Mouse (Mus musculus) forebrain, embryonic 14.5 days (tissue): ENCODE measurements around the gene Aff4. TPM values are rescaled to one million over a fixed set of nuclear protein-coding genes. Genes with fewer than 3 reads are reported as not detected.

ENCODE experiments used
- ATAC-seq: fragments of 200-750 bp; cut with Nextera tagmentation; 2 replicates; pipeline ENCODE4 v1.8.0; 2017; ENCODE audit warnings: mild to moderate bottlenecking, moderate library complexity
- DNase-seq: peaks from one replicate; pipeline ENCODE4 v3.0.0-alpha.2; 2015; ENCODE audit warnings: low spot score
- H3K27ac ChIP-seq: fragments of 300-500 bp; sonication (generic); 2 replicates; pipeline ENCODE4 v1.5.1; 2014; ENCODE audit warnings: low read depth, mild to moderate bottlenecking, control low read depth, low read length, moderate library complexity
- H3K27me3 ChIP-seq: fragments of 300-500 bp; sonication (generic); replicated peaks from 2 replicates; pipeline ENCODE4 v1.6.1; 2014; ENCODE audit warnings: low read length, control low read depth, mixed read lengths; ENCODE audit not compliant: control insufficient read depth, insufficient read depth
- H3K36me3 ChIP-seq: fragments of 300-500 bp; sonication (generic); 2 replicates; pipeline ENCODE4 v1.6.1; 2014; ENCODE audit warnings: low read length, control low read depth; ENCODE audit not compliant: control insufficient read depth, insufficient read depth
- H3K4me1 ChIP-seq: fragments of 300-500 bp; sonication (generic); 2 replicates; pipeline ENCODE4 v1.6.1; 2014; ENCODE audit warnings: antibody characterized with exemption, low read length, control low read depth; ENCODE audit not compliant: control insufficient read depth, insufficient read depth
- H3K4me2 ChIP-seq: fragments of 300-500 bp; sonication (generic); 2 replicates; pipeline ENCODE4 v1.6.1; 2014; ENCODE audit warnings: mild to moderate bottlenecking, control low read depth, low read length
- H3K4me3 ChIP-seq: fragments of 300-500 bp; sonication (generic); 2 replicates; pipeline ENCODE4 v1.5.1; 2014; ENCODE audit warnings: low read depth, low read length, control low read depth
- H3K9ac ChIP-seq: fragments of 300-500 bp; sonication (generic); 2 replicates; pipeline ENCODE4 v1.6.1; 2014; ENCODE audit warnings: mild to moderate bottlenecking, low read length, control low read depth, moderate library complexity
- H3K9me3 ChIP-seq: fragments of 300-500 bp; sonication (generic); replicated peaks from 2 replicates; pipeline ENCODE4 v1.6.1; 2016; ENCODE audit warnings: low read length, control low read depth, mixed read lengths; ENCODE audit not compliant: control insufficient read depth
- WGBS: fragments of 180-500 bp; shearing (Covaris S2); extraction: QIAGEN DNeasy Blood & Tissue Kit; methylation state at CpG from one replicate; pipeline ENCODE4 v1.1.7; 2014; 5-methylcytosine and 5-hydroxymethylcytosine counted together
- polyA plus RNA-seq: library from polyadenylated mRNA; unstranded; fragments of >200 nt; fragmentation: Nextera tagmentation; extraction: Ambion mirVana; gene quantifications from 2 replicates; pipeline ENCODE4 v1.2.1, GENCODE M21; 2014

Aff4 gene
- polyA plus RNA-seq, 1 experiment from 2014 or later, result 69.4 TPM

DNA sequence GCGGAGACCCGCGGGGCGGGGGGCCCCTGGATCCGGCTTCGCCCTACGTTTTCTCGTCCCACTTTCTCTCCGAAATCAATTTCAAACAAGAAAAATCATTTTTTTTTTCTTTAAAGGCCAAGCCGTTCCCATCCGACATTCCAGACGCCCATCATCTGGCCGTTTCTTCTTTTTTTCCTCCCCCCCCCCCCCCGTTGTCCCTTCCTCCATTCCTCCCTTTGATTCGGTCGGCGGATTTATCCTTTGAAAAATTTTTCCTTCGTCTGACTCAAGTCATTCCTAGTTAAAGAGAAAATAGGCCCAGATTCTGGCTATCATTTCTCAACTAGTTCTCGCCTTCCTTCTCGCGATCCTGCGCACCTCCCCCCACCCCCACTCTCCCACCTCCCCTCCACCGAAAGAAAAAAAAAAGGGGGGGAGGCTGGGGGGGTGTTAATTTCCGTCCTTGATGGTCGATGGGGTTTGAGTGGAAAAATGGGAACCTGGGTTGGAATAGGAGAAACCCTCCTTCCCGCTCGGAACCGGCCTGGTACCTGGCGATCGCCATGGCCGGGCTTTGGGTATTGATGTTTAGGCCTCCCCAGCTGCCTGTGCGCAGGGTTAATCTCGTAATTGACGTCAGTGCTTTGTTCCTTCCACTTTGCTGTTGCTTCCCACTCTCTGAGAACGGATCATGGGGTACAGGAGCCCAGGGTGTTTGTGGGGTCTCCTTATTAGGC lies 750 bp downstream of the Aff4 start:
- ATAC-seq, result peak; percentile 30
- DNase-seq, result peak; percentile 85
- peaks cover 3% of the 10 kb centered on the region; the same call in 1 of the 2 replicates for H3K4me1 ChIP-seq
- H3K27me3 ChIP-seq, result no peaks in the 10 kb centered on the region
- no peaks in the 10 kb centered on the region for H3K36me3 ChIP-seq
- WGBS, result under 1% methylated on average over 35 of the region's 35 CpGs
- no peaks in the 10 kb centered on the region for H3K9me3 ChIP-seq
- peak overlapping the region; percentile 77 for H3K4me2 ChIP-seq
- peak overlapping the region; percentile 97 for H3K4me3 ChIP-seq
- peak overlapping the region; percentile 98 for H3K9ac ChIP-seq
- peak overlapping the region; percentile 98 for H3K27ac ChIP-seq

DNA sequence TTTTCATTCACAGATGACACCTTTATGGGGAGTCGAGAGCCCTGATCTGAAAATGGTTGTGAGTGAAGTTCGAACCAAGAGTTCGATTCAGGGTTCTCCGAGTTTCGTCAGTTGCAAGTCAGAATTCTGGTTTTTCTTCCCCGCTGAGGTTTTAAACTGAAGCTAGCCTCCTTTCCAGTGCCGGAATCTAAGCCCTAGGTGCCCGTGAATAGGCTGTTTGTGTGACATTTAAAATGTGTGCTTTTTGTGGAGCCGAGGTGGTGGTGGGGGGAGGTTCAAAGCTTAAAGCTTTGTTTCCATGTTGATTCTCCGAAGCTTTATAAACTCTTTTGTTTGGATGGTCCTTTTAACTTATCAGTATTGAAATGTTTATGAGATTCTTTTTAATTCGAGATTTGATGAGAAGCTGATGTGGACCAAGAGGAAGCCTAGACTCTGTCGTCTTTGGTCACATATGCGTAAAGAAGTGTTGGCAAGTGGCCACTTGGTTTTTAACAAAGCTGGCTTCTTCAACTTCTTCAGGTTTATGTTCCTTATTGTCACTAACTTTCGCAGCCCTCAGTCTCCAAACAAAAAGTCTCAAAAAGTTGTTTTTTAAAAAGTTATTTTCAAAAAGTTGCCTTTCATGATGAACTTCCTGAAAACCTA lies 1.4 kb downstream of the Aff4 start:
- H3K9ac ChIP-seq, result peak overlapping the region; percentile 98
- H3K4me2 ChIP-seq, result peak overlapping the region; percentile 77
- H3K9me3 ChIP-seq, result no peaks in the 10 kb centered on the region
- under 1% methylated on average over 14 of the region's 14 CpGs for WGBS
- no peaks in the 10 kb centered on the region for H3K27me3 ChIP-seq
- peaks cover 3% of the 10 kb centered on the region; the same call in 1 of the 2 replicates for H3K4me1 ChIP-seq
- ATAC-seq (no peak), DNase-seq (peak; percentile 38)
- H3K4me3 ChIP-seq, result peak overlapping the region; percentile 97
- H3K36me3 ChIP-seq, result no peaks in the 10 kb centered on the region
- peak overlapping the region; percentile 98 for H3K27ac ChIP-seq

DNA sequence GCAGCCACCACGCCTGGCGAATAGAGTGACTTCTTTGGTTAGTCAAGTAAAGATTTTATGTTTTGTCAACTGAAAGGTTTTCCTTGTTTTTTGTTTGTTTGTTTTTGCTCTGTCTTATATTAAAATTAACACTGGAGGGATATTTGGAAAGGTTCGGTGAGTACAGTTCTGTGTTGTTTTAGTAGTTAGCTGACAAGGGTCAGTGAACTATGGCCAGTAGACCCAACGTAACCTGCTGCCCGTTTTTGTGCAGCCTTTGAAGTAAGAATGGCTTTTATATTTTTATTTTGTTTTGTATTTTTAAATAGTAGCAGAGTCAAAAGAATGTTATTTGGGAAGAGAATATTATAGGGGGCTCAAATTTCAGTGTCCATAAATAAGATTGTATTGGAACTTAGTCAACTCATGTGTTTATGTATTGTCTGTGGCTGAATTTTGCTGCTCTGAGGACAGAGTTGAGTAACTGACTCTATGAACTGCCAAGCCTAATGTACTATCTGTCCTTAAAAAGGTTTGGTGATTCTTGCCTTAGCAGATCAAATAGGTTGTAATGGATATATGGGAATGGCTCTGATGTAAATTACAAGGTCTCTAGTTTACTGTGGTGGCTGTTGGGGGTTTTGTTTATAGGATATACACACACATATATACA lies 8.0 kb downstream of the Aff4 start:
- no peak overlapping the region for H3K9ac ChIP-seq
- H3K27me3 ChIP-seq, result no peaks in the 10 kb centered on the region
- no peaks in the 10 kb centered on the region for H3K4me1 ChIP-seq
- H3K36me3 ChIP-seq, result no peaks in the 10 kb centered on the region
- ATAC-seq, result no peak
- WGBS, result 93% methylated on average over 5 of the region's 5 CpGs
- H3K9me3 ChIP-seq, result no peaks in the 10 kb centered on the region
- no peak for DNase-seq
- H3K4me2 ChIP-seq, result no peak overlapping the region
- H3K4me3 ChIP-seq, result no peak overlapping the region
- no peak overlapping the region for H3K27ac ChIP-seq

DNA sequence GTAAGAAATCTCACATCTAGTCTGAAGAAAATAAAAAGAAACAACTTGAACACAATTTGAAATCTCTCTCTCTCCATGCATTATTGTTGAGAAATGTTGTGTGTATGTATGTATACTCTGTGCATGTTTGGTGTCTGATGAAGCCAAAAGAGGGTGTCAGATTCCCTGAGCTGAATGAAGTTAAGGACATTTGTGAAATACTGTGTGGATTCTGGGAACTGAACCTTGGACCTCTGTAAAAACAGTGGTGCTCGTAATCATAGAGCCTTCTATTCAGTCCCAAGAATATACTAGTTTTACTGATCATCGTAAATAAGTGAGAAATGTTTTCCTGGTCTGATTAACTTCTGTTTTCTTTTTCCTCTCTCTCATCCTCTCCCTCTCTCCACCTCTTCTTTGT lies 16.4 kb downstream of the Aff4 start:
- Histone ChIP-seq H3K9ac (no peak overlapping the region), H3K36me3 (peaks cover 23% of the 10 kb centered on the region), H3K27me3 (no peaks in the 10 kb centered on the region), H3K4me3 (no peak overlapping the region), H3K9me3 (no peaks in the 10 kb centered on the region), H3K4me2 (no peak overlapping the region), H3K27ac (no peak overlapping the region), H3K4me1 (no peaks in the 10 kb centered on the region)
- ATAC-seq (no peak), DNase-seq (no peak)
- WGBS, result 92% methylated on average over 2 of the region's 2 CpGs

DNA sequence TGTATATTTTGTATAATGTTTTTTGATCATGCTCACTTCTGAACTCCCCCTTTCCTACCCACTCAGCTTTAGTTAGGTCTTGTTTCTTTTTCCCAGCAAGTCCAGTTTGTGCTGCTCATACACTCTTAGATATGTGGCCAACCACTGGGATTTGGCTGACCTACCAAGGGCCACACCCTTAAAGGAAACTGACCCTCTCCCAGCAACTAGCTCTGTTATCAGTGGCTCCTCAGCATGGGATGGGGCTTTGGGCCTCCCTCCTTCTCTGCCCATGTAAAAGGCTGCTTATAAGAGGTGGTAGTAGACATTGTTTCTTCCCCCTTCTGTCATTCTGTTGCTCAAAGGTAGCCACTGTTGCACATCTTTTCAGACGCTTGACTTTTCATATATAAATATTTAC lies 28.3 kb downstream of the Aff4 start:
- no peak overlapping the region for H3K4me3 ChIP-seq
- DNase-seq, result no peak
- H3K27me3 ChIP-seq, result no peaks in the 10 kb centered on the region
- ATAC-seq, result no peak
- H3K4me2 ChIP-seq, result no peak overlapping the region
- H3K36me3 ChIP-seq, result peaks cover 46% of the 10 kb centered on the region
- H3K9me3 ChIP-seq, result no peaks in the 10 kb centered on the region
- H3K27ac ChIP-seq, result no peak overlapping the region
- 91% methylated on average over 1 of the region's 1 CpGs for WGBS
- no peaks in the 10 kb centered on the region for H3K4me1 ChIP-seq
- no peak overlapping the region for H3K9ac ChIP-seq

DNA sequence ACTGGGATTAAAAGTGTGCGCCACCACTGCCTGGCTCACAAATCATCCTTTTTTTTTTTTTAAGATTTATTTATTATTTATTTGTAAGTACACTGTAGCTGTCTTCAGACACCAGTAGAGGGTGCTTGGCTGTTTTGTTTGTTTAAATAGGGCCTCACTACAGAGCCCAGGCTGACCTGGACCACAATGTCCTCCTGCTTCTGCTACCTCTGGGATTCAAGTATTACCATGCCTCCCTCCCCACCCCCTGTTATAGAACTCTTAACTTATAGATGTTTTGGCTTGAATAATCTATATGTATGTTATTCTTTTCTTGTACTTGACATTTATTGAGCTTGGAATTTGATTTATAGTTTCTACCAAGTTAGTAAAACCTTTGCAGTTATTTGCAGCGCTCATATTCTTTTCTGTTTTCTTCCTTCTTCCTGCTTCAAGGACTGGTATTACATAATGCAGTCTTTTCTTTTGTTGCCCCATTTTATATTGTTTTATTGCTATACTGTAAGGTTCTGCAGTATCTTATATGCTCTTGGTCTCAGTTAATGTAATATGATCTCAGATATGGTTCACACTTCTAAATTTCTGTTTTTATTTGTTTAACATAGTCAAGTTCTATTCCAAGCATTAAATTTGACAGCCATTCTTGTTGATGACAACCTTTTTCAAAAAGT lies 33.3 kb downstream of the Aff4 start:
- ATAC-seq (no peak), DNase-seq (no peak)
- Histone ChIP-seq H3K4me1 (no peaks in the 10 kb centered on the region), H3K9me3 (no peaks in the 10 kb centered on the region), H3K4me2 (no peak overlapping the region), H3K36me3 (peaks cover 31% of the 10 kb centered on the region), H3K27ac (no peak overlapping the region), H3K9ac (no peak overlapping the region), H3K4me3 (no peak overlapping the region), H3K27me3 (no peaks in the 10 kb centered on the region)
- WGBS, result 97% methylated on average over 2 of the region's 2 CpGs

DNA sequence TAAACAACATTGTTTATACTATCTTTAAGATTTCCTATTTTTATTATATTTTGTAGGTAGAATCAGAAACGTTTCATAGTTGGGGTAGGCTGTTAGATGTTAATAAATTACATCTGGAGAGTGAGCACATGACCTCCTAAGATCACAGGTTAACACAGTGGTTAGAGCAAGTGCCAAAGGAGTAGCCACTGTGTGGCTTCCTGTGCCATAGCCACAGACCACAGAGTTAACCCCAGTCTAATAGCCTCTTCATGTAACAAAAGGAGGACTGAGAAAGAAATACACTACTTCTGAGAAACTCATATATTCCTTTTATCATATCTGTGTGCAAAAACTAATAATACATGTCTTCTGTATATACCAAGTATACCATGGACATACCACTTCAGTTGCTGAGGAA lies 43.2 kb downstream of the Aff4 start:
- DNase-seq (no peak), ATAC-seq (no peak)
- no peak overlapping the region for H3K9ac ChIP-seq
- no peaks in the 10 kb centered on the region for H3K4me1 ChIP-seq
- no peaks in the 10 kb centered on the region for H3K9me3 ChIP-seq
- H3K4me2 ChIP-seq, result no peak overlapping the region
- no peaks in the 10 kb centered on the region for H3K27me3 ChIP-seq
- no peak overlapping the region for H3K27ac ChIP-seq
- no peak overlapping the region for H3K4me3 ChIP-seq
- peaks cover 52% of the 10 kb centered on the region for H3K36me3 ChIP-seq
- WGBS, result 96% methylated on average over 1 of the region's 1 CpGs

DNA sequence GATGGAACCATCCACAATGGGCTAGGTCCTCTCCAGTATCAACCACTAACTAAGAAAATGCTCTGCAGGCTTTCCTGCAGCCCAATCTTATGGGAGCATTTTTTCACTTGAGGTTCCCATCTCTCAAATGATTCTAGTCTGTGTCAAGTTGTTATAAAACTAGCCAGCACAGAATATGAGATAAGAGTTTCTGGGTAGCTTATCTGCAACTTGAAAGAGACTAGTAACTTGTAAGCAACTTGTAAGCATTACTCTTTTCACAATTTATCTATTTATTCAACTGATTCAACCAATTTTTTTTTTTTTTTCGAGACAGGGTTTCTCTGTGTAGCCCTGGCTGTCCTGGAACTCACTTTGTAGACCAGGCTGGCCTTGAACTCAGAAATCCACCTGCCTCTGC lies 53.0 kb downstream of the Aff4 start:
- DNase-seq (no peak), ATAC-seq (no peak)
- no peak overlapping the region for H3K4me2 ChIP-seq
- no peak overlapping the region for H3K4me3 ChIP-seq
- H3K9ac ChIP-seq, result no peak overlapping the region
- peaks cover 86% of the 10 kb centered on the region for H3K36me3 ChIP-seq
- no peaks in the 10 kb centered on the region for H3K27me3 ChIP-seq
- H3K9me3 ChIP-seq, result no peaks in the 10 kb centered on the region
- WGBS, result 96% methylated on average over 1 of the region's 1 CpGs
- H3K27ac ChIP-seq, result no peak overlapping the region
- no peaks in the 10 kb centered on the region for H3K4me1 ChIP-seq
